Mouse (Mus musculus) megakaryocyte progenitor cell, adult 5-6 weeks (primary cell): ENCODE data around the gene C130050O18Rik. TPM values are rescaled to one million over a fixed set of nuclear protein-coding genes. Genes with fewer than 3 reads are reported as not detected.

Source experiments
- ATAC-seq: replicated peaks from 2 replicates; pipeline ENCODE4 v1.8.0; 2016; ENCODE audit warnings: mild to moderate bottlenecking, moderate TSS enrichment, inconsistent platforms; ENCODE audit not compliant: poor library complexity
- total RNA-seq, 2 experiments: library from RNA; stranded (forward) in 1 of 2; stranded (reverse) in 1 of 2; fragments of 157-497, 149-512 nt in 1 of 2; fragments of 200-1000 nt in 1 of 2; gene quantifications; 2 replicates each; pipeline versions ENCODE4 v1.2.3 to v1.2.4; 2015 to 2017

Gene C130050O18Rik
- total RNA-seq, 2 experiments from 2014 or later = 1.8 to 2.1 TPM

DNA sequence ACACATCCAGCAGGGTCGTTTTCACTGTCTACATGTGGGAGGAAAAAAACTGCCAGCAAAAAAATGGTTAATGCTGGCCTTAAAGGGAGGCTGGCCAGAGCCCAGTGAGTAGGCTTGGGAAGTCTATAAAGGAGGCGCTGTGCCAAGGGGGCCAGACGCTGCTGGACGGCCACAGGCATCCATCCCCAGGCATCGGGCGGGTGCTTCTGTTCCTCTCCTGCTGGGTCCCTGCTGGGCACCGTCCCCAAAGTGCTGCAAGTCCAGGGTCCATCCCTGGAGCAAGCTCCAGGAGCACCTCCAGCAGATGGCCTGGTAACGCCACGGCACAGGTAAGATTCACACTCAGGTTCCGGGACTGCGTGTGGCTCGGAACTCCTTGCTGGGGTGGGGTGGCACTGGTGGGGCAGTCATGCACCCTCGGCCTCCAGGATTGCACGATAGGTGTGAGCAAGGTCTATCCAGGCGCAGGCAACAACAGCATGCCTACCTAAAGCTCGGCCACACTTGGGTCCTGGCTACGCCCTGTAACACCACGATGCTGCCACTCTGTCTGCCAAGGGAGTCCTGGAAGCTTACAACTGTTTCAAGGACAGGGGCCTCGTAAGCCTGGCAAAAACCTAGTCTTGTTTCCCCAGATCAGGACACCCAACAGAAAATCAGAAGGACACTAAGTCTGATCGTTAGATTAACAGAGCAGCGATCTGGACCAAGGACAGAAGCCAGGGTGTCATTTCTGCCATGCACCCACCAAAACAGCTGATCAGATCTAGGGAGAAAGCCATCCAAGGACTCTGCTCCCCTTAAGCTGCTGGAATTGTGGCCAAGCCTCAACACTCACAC is 18.2 kb downstream of the C130050O18Rik start, which contains the start of gene Gper1:
TSS of gene Gper1 (plus strand) at position 126 of the 840 bp plus-strand sequence.
- ATAC-seq = no peak

- no peak for ATAC-seq
These were observed 20.1 kb downstream of the C130050O18Rik start for GRCm38 (mm10) chr5:139425198-139425597.

GRCm38 (mm10) chr5:139427001-139427400 is 21.9 kb downstream of the C130050O18Rik start:
- no peak for ATAC-seq

GRCm38 (mm10) chr5:139427989-139428388 is 22.9 kb downstream of the C130050O18Rik start:
- peak; percentile 56 for ATAC-seq

- ATAC-seq = 0 out of 2 replicates have a peak, but pooled peaks have one; percentile 32
These were observed 24.8 kb downstream of the C130050O18Rik start for GRCm38 (mm10) chr5:139429818-139430341.

- no peak for ATAC-seq
These were observed 27.3 kb downstream of the C130050O18Rik start for GRCm38 (mm10) chr5:139432333-139432732.

DNA sequence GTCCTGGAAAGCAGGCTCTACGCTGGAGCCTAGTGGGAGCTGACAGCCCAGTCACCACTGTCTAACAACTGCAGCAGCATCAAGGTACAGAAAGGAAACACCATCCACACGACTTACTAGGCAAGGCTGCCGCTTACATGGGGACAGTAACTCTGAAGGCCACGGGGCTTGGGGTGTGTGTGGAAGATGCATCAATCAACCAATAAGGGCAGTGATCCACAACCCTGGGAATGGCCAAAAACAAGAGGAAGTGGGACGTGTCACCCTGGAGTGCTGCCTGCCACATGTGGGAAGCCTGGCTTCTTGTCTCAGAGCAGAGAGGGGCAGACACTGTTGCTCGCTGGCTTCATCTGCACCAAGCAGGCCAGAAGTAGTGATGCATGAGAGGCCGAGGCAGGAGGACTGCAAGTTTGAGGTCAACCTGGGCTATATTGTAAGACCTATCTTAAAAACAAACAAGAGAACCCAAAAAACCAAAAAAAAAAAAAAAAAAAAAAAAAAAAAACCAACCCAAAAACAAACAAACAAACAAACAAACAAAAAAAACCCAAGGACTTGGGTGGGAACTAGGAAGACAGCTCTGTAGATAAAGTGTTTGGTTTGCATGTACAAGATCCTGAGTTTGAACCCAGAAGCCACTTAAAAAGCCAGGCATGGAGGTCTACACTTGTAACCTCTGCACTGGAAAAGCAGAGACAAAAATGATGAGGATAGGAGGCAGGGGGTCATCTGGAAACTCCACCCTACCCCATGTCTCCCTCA is 27.8 kb downstream of the C130050O18Rik start:
- ATAC-seq = no peak

GRCm38 (mm10) chr5:139433842-139434568 is 28.9 kb downstream of the C130050O18Rik start:
- ATAC-seq = no peak

DNA sequence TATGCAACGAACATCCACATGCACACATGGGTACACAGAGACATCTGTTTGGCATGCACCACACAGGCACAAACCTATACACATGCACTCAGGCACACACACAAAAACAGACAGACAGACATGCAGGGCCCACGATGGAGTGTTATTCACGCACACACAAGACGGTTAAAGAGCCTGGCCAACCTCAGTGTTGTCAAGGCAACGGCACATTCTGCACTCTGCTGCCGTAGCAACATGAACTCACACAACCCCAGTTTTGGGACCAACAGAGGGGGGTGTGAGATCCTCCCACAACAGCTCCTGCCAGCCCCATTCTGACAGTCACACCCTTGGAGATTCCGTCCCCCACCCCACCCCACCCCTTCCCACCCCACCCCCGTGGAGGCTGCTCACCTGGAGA is 29.9 kb downstream of the C130050O18Rik start:
- ATAC-seq = no peak

DNA sequence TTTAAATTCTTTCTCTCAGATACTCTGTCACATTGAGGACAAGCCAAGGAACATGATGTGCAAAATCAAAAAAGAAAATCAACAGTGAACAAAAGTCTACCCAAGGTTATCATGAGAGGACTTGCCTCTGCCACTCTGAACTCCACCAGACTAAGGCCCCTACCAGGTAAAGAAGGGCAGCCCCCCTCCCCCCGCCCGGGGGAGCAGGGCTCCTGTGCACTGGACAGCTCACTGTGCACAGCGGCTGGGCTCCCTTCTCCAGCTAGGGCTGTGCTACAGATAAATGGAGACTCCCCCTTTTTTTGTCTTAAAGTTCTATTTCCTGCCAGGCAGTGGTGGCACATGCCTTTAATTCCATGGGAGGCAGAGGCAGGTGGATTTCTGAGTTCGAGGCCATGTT is 32.7 kb downstream of the C130050O18Rik start:
- no peak for ATAC-seq

DNA sequence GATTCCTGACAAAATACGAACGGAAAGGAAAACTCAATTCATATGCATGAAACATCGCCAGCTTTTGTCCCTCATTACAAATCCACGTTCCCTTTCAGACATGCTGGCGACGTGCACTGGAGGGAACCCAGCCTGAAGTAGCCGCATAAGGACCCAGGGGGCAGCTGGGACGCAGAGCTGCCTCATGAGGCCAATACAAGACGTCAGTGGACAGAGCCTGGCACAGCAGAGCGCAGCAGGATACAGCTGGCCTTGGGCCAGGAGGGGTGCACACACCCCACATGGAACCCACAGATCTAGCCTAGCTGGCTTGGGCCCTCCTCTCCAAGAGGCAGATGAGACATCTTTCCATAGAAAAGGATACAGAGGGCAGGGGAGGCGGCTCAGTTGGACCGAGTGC is 33.4 kb downstream of the C130050O18Rik start:
- no peak for ATAC-seq

- no peak for ATAC-seq
These were observed 35.4 kb downstream of the C130050O18Rik start for GRCm38 (mm10) chr5:139440451-139440850.

GRCm38 (mm10) chr5:139440926-139441725 is 36.0 kb downstream of the C130050O18Rik start:
- ATAC-seq = no peak

- no peak for ATAC-seq
These were observed 36.6 kb downstream of the C130050O18Rik start for GRCm38 (mm10) chr5:139441726-139442018.

- no peak for ATAC-seq
These were observed 37.3 kb downstream of the C130050O18Rik start for GRCm38 (mm10) chr5:139442428-139442827.

- no peak for ATAC-seq
These were observed 37.9 kb downstream of the C130050O18Rik start for GRCm38 (mm10) chr5:139442962-139443361.

GRCm38 (mm10) chr5:139445258-139445657 is 40.2 kb downstream of the C130050O18Rik start:
- no peak for ATAC-seq

DNA sequence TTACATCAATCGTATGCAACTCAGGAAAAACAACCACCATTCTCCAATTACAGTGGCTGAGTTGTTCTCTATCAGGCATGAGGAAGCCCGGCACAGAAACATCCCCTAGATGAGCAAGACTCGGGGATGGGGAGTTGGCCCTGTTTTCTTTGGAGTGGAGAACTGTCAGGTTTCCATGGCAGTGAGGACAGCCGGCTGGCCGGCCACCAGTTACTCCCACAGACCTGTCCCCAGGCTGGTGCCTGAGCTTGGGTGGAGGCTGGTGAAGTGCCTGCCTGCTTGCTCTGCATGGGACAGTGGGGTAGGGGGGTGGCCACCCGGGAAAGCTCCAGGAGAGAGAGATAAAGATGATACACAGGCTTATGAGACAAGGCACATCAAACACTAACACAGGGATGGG is 42.9 kb downstream of the C130050O18Rik start:
- ATAC-seq = no peak

DNA sequence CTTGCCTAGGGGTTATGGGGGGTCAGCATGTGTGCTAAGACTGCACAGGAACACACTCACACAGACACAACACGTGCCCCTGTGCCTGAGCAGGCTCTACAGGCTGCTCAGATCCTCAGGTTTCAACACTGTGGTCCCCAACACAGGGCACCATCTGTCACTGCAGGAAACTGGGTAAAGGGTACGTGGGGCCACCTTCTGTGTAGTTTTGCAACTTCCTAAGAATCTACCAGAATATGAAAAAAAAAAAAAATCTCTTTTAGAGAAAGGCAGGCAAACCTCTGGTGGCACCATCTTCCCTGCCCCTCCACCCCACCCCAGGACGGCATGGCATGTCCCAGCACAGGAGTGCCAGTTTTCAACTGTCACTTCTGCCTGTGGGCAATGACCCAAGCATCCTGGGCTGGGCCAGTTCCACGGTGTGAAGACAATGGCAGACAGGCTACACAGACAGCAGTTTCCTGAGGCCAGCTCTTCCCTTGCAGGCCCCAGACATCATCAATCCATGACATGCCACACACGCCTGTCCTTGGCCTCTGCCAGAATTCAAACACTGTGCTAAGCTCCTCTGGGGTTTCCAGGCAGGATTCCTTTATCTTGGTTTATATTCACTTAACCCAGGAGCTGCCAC is 44.2 kb downstream of the C130050O18Rik start:
- ATAC-seq = peak; percentile 93

- ATAC-seq = peak; percentile 43
These were observed 44.8 kb downstream of the C130050O18Rik start for GRCm38 (mm10) chr5:139449926-139450325.
